Mouse (Mus musculus) G1E (cell line): ENCODE data around the gene Camk2g.

Experiments
- CTCF ChIP-seq: IDR thresholded peaks from 2 replicates; pipeline ENCODE4 v1.5.1; 2012; ENCODE audit warnings: low read depth, low read length, inconsistent platforms, mixed read lengths
- GATA1 ChIP-seq: IDR thresholded peaks from 2 replicates; pipeline ENCODE4 v1.6.1; 2012; ENCODE audit warnings: borderline replicate concordance, low read length, inconsistent platforms, mixed read lengths
- GATA2 ChIP-seq: IDR thresholded peaks from 2 replicates; pipeline ENCODE4 v1.6.1; 2012; ENCODE audit warnings: low read depth, low read length, inconsistent platforms, borderline replicate concordance
- TAL1 ChIP-seq: conservative IDR thresholded peaks from 2 replicates; pipeline ENCODE4 v1.6.1; 2012; ENCODE audit warnings: low read depth, low read length, inconsistent platforms, mixed read lengths

GRCm38 (mm10) chr14:20686576-20686975 lies 107.3 kb downstream of the Camk2g start:
- TF ChIP-seq CTCF: no peak
- no peak for TF ChIP-seq GATA1
- TF ChIP-seq TAL1: no peak
- TF ChIP-seq GATA2: no peak
